Mouse (Mus musculus) megakaryocyte-erythroid progenitor cell, adult 5-6 weeks (primary cell): ENCODE data around the gene Spint3. TPM values are rescaled to one million over a fixed set of nuclear protein-coding genes. Genes with fewer than 3 reads are reported as not detected.
"Not testable (repeated sequence)": the region's sequence is repeated elsewhere in the genome, so short reads cannot be mapped to it uniquely, and the experiment has no call there.

Experiments used
- ATAC-seq: replicated peaks from 2 replicates; pipeline ENCODE4 v1.8.0; 2016; ENCODE audit warnings: mild to moderate bottlenecking, inconsistent platforms; ENCODE audit not compliant: severe bottlenecking, poor library complexity, low FRiP score, low TSS enrichment
- total RNA-seq, 2 experiments: library from RNA; stranded (forward) in 1 of 2; stranded (reverse) in 1 of 2; fragments of 200-1000, 215-1000 nt in 1 of 2; fragments of >200 nt in 1 of 2; fragmentation: Nextera tagmentation in 1 of 2; gene quantifications; 2 replicates each; pipeline ENCODE4 v1.2.3; 2014 to 2017

The Spint3 gene
- not detected in 2 replicates for total RNA-seq (2014; fragmentation: Nextera tagmentation)
- total RNA-seq (2017) = not detected in 2 replicates

DNA sequence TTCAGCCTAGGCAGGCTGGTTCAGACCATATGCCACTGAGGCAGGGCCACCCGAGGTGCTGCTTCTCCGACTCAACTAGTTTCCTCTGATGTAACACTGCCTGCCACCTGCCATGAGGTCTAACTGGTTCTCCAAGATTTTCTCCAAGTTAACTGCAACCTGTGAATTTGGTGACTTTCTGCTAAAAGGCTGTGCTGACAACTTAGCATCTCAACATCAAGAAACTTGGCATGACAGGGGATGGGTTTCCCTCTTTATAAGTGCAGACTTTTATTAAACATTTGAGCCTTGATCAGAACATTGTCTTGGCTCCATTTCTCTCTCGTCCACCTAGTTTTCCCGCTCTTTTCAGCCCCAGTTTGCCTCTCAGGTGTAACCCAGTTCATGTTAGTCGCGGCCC is at the start of gene Spint3:
TSS of gene Spint3 (minus strand) at position 101 of the 400 bp plus-strand sequence.
- ATAC-seq = not testable (repeated sequence)

DNA sequence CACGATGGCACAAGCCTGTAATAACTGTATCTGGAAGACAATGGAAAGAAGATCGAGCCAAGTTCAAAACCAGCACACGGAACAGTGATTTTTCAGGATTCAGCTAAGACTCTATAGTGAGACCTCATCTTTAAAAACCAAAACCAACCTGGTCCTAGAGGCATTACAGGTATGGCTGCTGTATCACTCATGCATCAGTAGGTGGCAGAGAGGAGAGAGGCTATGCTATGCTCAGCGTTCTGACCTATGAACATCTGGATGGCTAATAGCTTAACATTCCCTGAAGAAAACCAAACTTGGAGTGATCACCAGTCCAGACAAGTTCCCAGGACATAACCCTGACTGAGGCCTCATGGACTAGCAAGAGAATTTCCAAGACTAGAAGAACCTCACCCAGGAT is 48.5 kb upstream of the Spint3 start:
- no peak for ATAC-seq

DNA sequence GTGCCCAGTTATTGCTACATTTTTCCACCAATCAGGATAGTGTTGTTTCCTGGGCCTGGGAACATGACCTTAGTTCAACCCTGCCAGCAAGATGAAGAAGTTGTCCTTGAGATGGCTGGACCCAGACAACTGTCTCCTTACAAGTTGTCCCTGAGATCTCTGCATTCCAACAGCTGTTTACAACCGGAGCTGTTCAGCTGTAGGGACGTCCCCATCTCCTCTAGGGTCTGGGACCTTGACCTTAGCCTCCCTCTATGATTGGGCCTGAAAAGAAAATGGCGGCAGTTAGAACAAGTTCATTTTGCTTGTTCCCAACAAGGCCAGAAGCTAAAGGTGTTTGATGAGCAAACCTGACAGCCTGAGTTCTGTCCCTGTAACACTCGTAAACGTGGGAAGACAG is 45.8 kb upstream of the Spint3 start:
- no peak for ATAC-seq

- no peak for ATAC-seq
Observed at GRCm38 (mm10) chr2:164615386-164615785, 42.1 kb upstream of the Spint3 start.

GRCm38 (mm10) chr2:164613471-164613870 is 40.2 kb upstream of the Spint3 start, which contains the start of the genes Wfdc6b and Wfdc8:
TSS of gene Wfdc6b (plus strand) at chr2:164613522.
TSS of gene Wfdc8 (minus strand) at chr2:164613626.
- ATAC-seq = not testable (repeated sequence)

DNA sequence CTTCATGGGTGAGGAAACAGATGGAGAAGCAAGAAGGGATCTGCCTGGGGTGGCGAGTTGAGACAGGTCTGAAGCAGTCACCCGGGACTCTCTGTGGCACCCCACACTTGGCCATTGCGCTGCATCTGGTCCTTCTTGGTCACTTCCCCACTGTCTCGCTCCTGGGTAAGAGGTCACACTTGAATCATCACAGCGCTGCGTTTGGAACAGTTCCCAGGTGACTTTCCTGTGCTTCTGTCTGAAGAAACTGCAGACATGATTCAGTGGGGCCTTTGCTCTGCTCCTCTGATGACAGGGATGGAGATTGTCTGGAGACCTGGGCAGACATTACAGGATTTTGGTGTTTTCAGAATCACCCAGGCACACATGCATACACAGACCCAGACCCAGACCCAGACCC is 35.5 kb upstream of the Spint3 start:
- ATAC-seq = no peak

DNA sequence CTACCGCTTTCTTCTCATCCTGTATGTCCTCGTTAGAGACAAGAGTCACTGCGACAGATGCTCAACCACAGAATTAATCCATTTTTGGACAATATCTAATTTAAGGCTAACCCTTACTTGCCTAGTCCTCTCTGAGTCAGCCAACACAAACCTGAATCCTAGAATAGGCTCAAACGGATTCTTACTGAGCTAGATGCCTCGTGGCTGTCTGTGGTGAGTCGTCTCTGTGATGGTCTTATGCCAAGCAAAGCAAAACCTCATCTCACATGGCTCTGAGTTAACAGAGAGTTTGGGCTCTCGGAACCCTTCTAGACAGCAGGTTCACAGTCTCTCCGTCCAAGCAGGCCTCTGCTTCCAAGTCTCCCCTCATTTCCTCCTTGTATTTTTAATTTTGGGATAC is 31.2 kb upstream of the Spint3 start:
- no peak for ATAC-seq

- no peak for ATAC-seq
Observed at GRCm38 (mm10) chr2:164603482-164603881, 30.2 kb upstream of the Spint3 start.

DNA sequence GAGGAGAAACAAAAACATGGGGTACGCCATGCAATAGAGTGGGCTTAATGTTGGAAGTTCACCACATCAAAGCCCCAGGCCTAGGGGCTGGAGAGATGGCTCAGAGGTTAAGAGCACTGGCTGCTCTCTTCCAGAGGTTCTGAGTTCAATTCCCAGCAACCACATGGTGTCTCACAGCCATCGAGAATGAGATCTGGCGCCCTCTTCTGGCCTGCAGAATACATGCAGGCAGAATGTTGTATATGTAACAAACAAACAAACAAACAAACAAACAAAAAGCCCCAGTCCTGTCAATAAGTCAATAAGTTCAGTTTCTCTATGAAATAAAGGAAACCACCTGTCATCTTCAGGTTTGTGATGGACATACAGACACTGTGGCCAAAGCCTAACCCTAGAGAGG is 26.9 kb upstream of the Spint3 start:
- ATAC-seq = no peak

- no peak for ATAC-seq
Observed at GRCm38 (mm10) chr2:164593494-164593893, 20.2 kb upstream of the Spint3 start, which contains the start of gene Eppin. TSS of gene Eppin (minus strand) at chr2:164593594.

- ATAC-seq = 0 out of 2 replicates have a peak, but pooled peaks have one; percentile 44
Observed at GRCm38 (mm10) chr2:164592014-164592413, 18.8 kb upstream of the Spint3 start.

- not testable (repeated sequence) for ATAC-seq
Observed at GRCm38 (mm10) chr2:164585025-164585725, 11.9 kb upstream of the Spint3 start, which contains the start of gene Wfdc6a. TSS of gene Wfdc6a (minus strand) at chr2:164585447.

DNA sequence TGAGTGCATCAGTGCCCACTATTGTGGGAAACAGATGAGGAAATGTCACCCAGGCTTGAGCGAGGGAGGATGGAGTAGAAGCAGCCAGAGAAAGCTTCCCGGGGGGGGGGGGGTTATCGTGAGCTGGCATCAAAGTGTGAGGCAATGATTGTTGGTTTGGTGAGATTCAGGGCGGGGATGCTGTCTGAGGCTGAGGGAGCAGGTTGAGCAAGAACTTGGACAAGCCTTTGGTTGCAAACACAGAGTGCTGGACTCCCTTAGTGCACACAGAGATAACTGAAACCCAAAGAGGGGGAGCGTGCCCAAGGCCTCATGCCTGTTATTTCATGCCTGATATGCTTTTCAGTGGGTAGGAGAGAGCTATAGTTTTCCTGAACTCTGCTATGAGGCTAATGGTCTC is 5.8 kb downstream of the Spint3 start:
- ATAC-seq = no peak

GRCm38 (mm10) chr2:164566997-164567396 is 6.3 kb downstream of the Spint3 start:
- no peak for ATAC-seq

GRCm38 (mm10) chr2:164564346-164564745 is 8.9 kb downstream of the Spint3 start:
- ATAC-seq = no peak

- ATAC-seq = peak; percentile 24; the same call in 1 of the 2 replicates
Observed at GRCm38 (mm10) chr2:164563339-164564038, 9.8 kb downstream of the Spint3 start.

GRCm38 (mm10) chr2:164562391-164563188 is 10.7 kb downstream of the Spint3 start, which contains the start of gene Wfdc2:
TSS of gene Wfdc2 (plus strand) at chr2:164562413.
- no peak for ATAC-seq

DNA sequence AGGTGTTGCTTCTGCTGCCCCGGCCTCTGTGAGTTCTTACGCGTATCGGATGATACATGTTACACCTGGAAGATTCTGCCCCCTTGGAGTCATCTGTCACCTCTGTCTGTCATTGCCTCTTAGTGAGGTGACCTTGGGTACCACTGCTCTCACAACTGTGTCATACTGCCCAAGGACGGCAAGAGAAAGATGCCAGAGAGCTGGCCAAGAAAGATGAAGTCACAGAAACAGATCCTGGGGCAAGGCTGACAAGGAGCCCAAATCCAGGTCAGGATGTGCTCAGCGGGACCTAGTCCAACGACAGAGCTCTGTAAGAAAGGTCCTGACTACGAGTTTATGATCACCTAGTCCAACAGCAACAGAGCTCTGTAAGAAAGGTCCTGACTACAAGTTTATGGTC is 13.2 kb downstream of the Spint3 start:
- ATAC-seq = no peak

DNA sequence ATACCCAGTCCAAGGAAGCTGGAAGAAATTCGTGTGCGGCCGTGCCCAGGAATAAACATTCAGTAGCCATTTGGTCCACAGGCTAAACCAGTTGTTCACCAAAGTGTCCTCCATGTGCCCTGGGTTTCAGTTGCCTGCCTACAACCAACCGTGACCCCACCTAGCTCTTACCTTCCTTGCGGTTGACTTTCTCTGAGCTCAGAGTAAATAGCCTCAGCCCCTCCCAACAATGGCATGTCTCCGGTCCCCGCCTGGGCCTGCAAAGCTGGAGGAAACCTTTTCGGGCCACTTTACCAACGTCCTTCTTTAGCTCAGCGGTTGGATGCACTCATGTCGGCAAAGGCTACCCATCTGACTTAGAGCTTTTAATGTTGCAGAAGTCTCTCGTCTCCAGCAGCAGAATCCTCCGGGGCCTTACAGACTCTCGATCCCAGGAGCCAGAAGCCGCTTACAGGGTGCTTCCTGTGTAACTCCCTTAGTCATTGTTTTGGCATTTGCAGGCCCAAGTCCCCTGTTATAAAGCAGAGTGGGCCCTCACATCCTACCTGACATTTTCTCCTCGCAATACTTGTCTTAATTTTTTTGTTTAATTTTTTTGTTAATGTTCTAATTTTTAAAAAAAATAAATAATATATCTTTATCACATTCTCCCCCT is 14.1 kb downstream of the Spint3 start:
- ATAC-seq = peak; percentile 30; the same call in 1 of the 2 replicates
